Mouse (Mus musculus): ENCODE results near the gene B430305J03Rik.

DNA sequence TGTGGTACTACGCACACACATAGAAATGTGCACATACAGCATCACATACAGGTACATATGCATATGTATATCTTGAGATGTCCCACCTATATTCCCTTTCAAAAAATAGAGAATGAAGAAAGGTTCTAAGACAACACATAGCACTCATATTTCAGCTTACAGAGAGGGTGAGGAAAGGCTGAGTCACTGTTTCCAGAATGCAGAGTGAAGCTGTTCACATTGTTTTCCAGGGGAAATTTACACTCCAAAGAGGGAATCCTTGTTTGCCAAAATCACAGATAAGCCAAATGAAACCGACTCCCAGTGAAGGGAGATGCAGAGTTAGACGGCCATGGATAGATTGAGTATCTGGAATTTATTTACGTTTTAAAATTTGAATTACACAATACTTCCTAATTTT is 25.8 kb upstream of the B430305J03Rik start:
- TF ChIP-seq POLR2A (IDR thresholded peaks at IDR 0.05; ENCODE audit: low read depth, low read length), result no peak
- TF ChIP-seq ZNF384 (IDR thresholded peaks at IDR 0.05; ENCODE audit: low read depth, low read length), result no peak
- no peak for TF ChIP-seq CTCF (conservative IDR thresholded peaks at IDR 0.05 in 1 of 2, IDR thresholded peaks at IDR 0.05 in 1 of 2; ENCODE audit: low read depth in 2 of 2, low read length in 2 of 2)
- no peak for TF ChIP-seq ETS1 (conservative IDR thresholded peaks at IDR 0.05; ENCODE audit: low read depth, low read length)
- no peak for TF ChIP-seq CHD2 (IDR thresholded peaks at IDR 0.05; ENCODE audit: low read length)
- TF ChIP-seq TCF12 (IDR thresholded peaks at IDR 0.05; ENCODE audit: low read depth, low read length), result no peak
- TF ChIP-seq CHD1 (IDR thresholded peaks at IDR 0.05; ENCODE audit: low read depth, low read length), result no peak

Measured in CH12.LX (cell line).